Mouse (Mus musculus): ENCODE measurements around the gene Atp7a. TPM values are rescaled to one million over a fixed set of nuclear protein-coding genes. Genes with fewer than 3 reads are reported as not detected.

Gene Atp7a
- polyA plus RNA-seq, 1 experiment = 5.2 TPM

DNA sequence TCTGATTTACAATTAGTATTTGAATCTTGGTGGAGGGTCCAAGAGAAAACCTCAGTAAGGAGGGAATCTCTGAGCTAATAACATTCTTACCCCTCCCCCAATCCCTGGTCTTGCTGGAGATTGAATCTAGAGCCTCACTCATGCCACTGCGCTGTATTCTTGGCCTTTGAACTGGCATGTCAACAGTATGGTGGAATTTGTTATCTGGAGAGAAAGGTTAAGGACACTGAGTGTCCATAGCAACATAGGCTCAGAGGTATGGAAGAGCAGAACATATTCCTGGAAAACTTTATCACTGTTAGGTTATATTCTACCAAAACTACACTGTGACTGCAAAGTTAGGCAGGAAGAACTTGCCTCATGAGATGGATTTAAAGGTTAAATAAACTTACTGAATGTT lies 87.6 kb downstream of the Atp7a start:
- H3K4me1 ChIP-seq (replicated peaks; ENCODE audit: control insufficient read depth, insufficient read depth, low read length) = no peaks in the 10 kb centered on the region
- WGBS = 100% methylated on average over 1 of the region's 1 CpGs
- H3K4me3 ChIP-seq (ENCODE audit: control insufficient read depth, insufficient read depth, low read length) = no peak overlapping the region
- H3K36me3 ChIP-seq (ENCODE audit: control insufficient read depth, insufficient read depth, low read length) = 0 out of 2 replicates have a peak, but pooled peaks cover 9% of the 10 kb centered on the region
- DNase-seq = no peak
- H3K27ac ChIP-seq (ENCODE audit: control insufficient read depth, insufficient read depth, low read length) = no peak overlapping the region
- TF ChIP-seq CTCF (IDR thresholded peaks at IDR 0.05; ENCODE audit: borderline replicate concordance, control insufficient read depth, extremely low read depth, insufficient read depth, low read length, poor library complexity) (no peak), POLR2A (IDR thresholded peaks at IDR 0.05; ENCODE audit: control insufficient read depth, extremely low read depth, insufficient read depth, low read length, poor library complexity) (no peak)
- H3K27me3 ChIP-seq (ENCODE audit: control insufficient read depth, insufficient read depth, low read length) = no peaks in the 10 kb centered on the region

- H3K4me1 ChIP-seq (replicated peaks; ENCODE audit: control insufficient read depth, insufficient read depth, low read length) = no peaks in the 10 kb centered on the region
- H3K4me3 ChIP-seq (ENCODE audit: control insufficient read depth, insufficient read depth, low read length) = no peak overlapping the region
- no peaks in the 10 kb centered on the region for H3K36me3 ChIP-seq (ENCODE audit: control insufficient read depth, insufficient read depth, low read length)
- 92% methylated on average over 2 of the region's 2 CpGs for WGBS
- no peak for DNase-seq
- TF ChIP-seq CTCF (IDR thresholded peaks at IDR 0.05; ENCODE audit: borderline replicate concordance, control insufficient read depth, extremely low read depth, insufficient read depth, low read length, poor library complexity) (no peak), POLR2A (IDR thresholded peaks at IDR 0.05; ENCODE audit: control insufficient read depth, extremely low read depth, insufficient read depth, low read length, poor library complexity) (no peak)
- H3K27ac ChIP-seq (ENCODE audit: control insufficient read depth, insufficient read depth, low read length) = no peak overlapping the region
- no peaks in the 10 kb centered on the region for H3K27me3 ChIP-seq (ENCODE audit: control insufficient read depth, insufficient read depth, low read length)
Measured at GRCm38 (mm10) chrX:106122823-106123222, 95.7 kb downstream of the Atp7a start.

DNA sequence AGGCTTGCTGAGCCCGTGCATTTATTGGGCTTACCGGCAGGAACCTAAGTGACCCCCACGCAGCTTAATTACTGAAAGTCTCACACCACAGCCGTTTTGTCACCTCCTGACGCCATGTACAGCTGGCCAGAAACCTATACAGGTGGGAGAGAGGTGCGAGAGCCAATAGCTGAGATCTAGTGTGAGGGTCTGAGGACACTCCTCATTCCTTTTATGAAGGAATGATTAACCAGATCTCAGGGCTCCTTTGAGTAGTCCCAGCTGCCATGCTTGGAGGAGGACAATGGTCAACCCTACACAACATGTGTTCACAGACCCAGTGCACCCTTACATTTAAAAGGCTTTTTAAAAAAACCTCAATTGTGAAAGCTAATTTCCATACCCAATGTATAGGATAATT lies 101.2 kb downstream of the Atp7a start:
- Histone ChIP-seq H3K27me3 (ENCODE audit: control insufficient read depth, insufficient read depth, low read length) (no peaks in the 10 kb centered on the region), H3K36me3 (ENCODE audit: control insufficient read depth, insufficient read depth, low read length) (no peaks in the 10 kb centered on the region), H3K27ac (ENCODE audit: control insufficient read depth, insufficient read depth, low read length) (no peak overlapping the region), H3K4me1 (replicated peaks; ENCODE audit: control insufficient read depth, insufficient read depth, low read length) (no peaks in the 10 kb centered on the region), H3K4me3 (ENCODE audit: control insufficient read depth, insufficient read depth, low read length) (no peak overlapping the region)
- TF ChIP-seq POLR2A (IDR thresholded peaks at IDR 0.05; ENCODE audit: control insufficient read depth, extremely low read depth, insufficient read depth, low read length, poor library complexity) = no peak
- no peak for TF ChIP-seq CTCF (IDR thresholded peaks at IDR 0.05; ENCODE audit: borderline replicate concordance, control insufficient read depth, extremely low read depth, insufficient read depth, low read length, poor library complexity)
- WGBS = 97% methylated on average over 6 of the region's 6 CpGs
- no peak for DNase-seq

- H3K4me1 ChIP-seq (replicated peaks; ENCODE audit: control insufficient read depth, insufficient read depth, low read length) = no peaks in the 10 kb centered on the region
- no peak for DNase-seq
- H3K36me3 ChIP-seq (ENCODE audit: control insufficient read depth, insufficient read depth, low read length) = no peaks in the 10 kb centered on the region
- H3K27ac ChIP-seq (ENCODE audit: control insufficient read depth, insufficient read depth, low read length) = no peak overlapping the region
- no peak overlapping the region for H3K4me3 ChIP-seq (ENCODE audit: control insufficient read depth, insufficient read depth, low read length)
- no peaks in the 10 kb centered on the region for H3K27me3 ChIP-seq (ENCODE audit: control insufficient read depth, insufficient read depth, low read length)
- 93% methylated on average over 4 of the region's 4 CpGs for WGBS
- TF ChIP-seq CTCF (IDR thresholded peaks at IDR 0.05; ENCODE audit: borderline replicate concordance, control insufficient read depth, extremely low read depth, insufficient read depth, low read length, poor library complexity) = no peak
- no peak for TF ChIP-seq POLR2A (IDR thresholded peaks at IDR 0.05; ENCODE audit: control insufficient read depth, extremely low read depth, insufficient read depth, low read length, poor library complexity)
Measured at GRCm38 (mm10) chrX:106129877-106130276, 102.8 kb downstream of the Atp7a start.

DNA sequence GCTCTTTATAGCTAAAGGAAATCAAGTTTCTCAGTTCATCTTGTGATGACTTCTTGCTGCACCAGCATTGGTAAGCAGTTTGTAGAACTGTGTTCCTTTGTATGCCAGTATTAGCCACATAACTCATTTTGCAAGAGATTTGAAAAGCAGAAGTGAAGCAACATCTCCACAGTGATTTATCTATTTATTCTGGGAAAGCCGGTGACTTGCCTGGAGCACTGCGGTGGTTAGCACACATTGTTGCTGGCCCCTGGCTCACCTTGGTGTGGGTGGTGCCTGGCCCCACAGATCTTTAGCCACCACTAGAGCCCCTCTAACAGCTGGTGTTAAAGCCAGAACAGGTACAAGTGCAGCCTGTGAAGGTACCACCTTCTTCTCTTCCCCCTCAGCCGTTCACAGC lies 107.8 kb downstream of the Atp7a start:
- no peak for DNase-seq
- Histone ChIP-seq H3K4me1 (replicated peaks; ENCODE audit: control insufficient read depth, insufficient read depth, low read length) (peaks cover 7% of the 10 kb centered on the region), H3K27me3 (ENCODE audit: control insufficient read depth, insufficient read depth, low read length) (no peaks in the 10 kb centered on the region), H3K27ac (ENCODE audit: control insufficient read depth, insufficient read depth, low read length) (no peak overlapping the region), H3K36me3 (ENCODE audit: control insufficient read depth, insufficient read depth, low read length) (no peaks in the 10 kb centered on the region), H3K4me3 (ENCODE audit: control insufficient read depth, insufficient read depth, low read length) (no peak overlapping the region)
- TF ChIP-seq POLR2A (IDR thresholded peaks at IDR 0.05; ENCODE audit: control insufficient read depth, extremely low read depth, insufficient read depth, low read length, poor library complexity) (no peak), CTCF (IDR thresholded peaks at IDR 0.05; ENCODE audit: borderline replicate concordance, control insufficient read depth, extremely low read depth, insufficient read depth, low read length, poor library complexity) (no peak)
- 23% methylated on average over 3 of the region's 3 CpGs for WGBS

- 60% methylated on average over 4 of the region's 4 CpGs for WGBS
- TF ChIP-seq CTCF (IDR thresholded peaks at IDR 0.05; ENCODE audit: borderline replicate concordance, control insufficient read depth, extremely low read depth, insufficient read depth, low read length, poor library complexity) (no peak), POLR2A (IDR thresholded peaks at IDR 0.05; ENCODE audit: control insufficient read depth, extremely low read depth, insufficient read depth, low read length, poor library complexity) (no peak)
- Histone ChIP-seq H3K4me1 (replicated peaks; ENCODE audit: control insufficient read depth, insufficient read depth, low read length) (peaks cover 7% of the 10 kb centered on the region), H3K4me3 (ENCODE audit: control insufficient read depth, insufficient read depth, low read length) (no peak overlapping the region), H3K27me3 (ENCODE audit: control insufficient read depth, insufficient read depth, low read length) (no peaks in the 10 kb centered on the region), H3K27ac (ENCODE audit: control insufficient read depth, insufficient read depth, low read length) (no peak overlapping the region), H3K36me3 (ENCODE audit: control insufficient read depth, insufficient read depth, low read length) (no peaks in the 10 kb centered on the region)
- DNase-seq = no peak
Measured at GRCm38 (mm10) chrX:106135484-106135883, 108.4 kb downstream of the Atp7a start.

DNA sequence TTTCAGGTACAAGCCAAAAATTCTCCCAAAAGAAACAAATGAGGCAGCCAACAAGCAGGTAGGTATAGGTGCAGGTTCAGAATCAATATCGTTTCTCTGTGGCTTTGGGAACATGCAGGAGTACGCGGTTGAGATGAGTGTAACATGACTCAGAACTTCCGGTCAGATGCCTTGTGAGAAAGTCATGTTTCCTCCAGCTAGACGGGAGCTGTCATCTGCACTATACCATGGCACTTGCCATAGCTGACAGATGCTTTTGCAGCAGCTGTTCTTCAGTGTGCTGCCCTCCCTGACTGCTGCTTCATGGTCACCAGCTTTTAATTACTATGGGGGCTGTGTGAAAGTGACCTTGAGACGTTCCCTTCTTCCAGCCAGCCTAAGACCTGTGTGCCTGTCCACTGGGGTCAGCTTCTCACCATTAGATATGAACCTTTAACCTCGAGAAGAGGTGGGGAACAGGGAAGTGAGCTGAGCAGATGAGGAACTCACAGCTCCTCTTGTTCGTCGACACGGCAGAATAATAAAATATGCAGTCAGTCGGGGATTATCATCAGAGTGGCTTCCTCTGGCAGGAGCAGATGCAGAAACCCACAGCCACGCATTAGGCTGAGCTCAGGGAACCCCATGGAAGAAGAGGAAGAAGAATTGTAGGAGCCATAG lies 109.0 kb downstream of the Atp7a start:
- peak; percentile 2 for DNase-seq
- TF ChIP-seq CTCF (IDR thresholded peaks at IDR 0.05; ENCODE audit: borderline replicate concordance, control insufficient read depth, extremely low read depth, insufficient read depth, low read length, poor library complexity) = no peak
- TF ChIP-seq POLR2A (IDR thresholded peaks at IDR 0.05; ENCODE audit: control insufficient read depth, extremely low read depth, insufficient read depth, low read length, poor library complexity) = no peak
- 4% methylated on average over 12 of the region's 12 CpGs for WGBS
- Histone ChIP-seq H3K27me3 (ENCODE audit: control insufficient read depth, insufficient read depth, low read length) (no peaks in the 10 kb centered on the region), H3K27ac (ENCODE audit: control insufficient read depth, insufficient read depth, low read length) (no peak overlapping the region), H3K4me3 (ENCODE audit: control insufficient read depth, insufficient read depth, low read length) (no peak overlapping the region), H3K4me1 (replicated peaks; ENCODE audit: control insufficient read depth, insufficient read depth, low read length) (peaks cover 7% of the 10 kb centered on the region), H3K36me3 (ENCODE audit: control insufficient read depth, insufficient read depth, low read length) (no peaks in the 10 kb centered on the region)

Measured in thymus, adult 2 months (tissue).